Mouse (Mus musculus) G1E (cell line): Measurements from ENCODE around the gene Mxra7.

ENCODE experiments used
- CTCF ChIP-seq: IDR thresholded peaks from 2 replicates; pipeline ENCODE4 v1.5.1; 2012; ENCODE audit warnings: low read depth, low read length, inconsistent platforms, mixed read lengths
- GATA1 ChIP-seq: IDR thresholded peaks from 2 replicates; pipeline ENCODE4 v1.6.1; 2012; ENCODE audit warnings: borderline replicate concordance, low read length, inconsistent platforms, mixed read lengths
- GATA2 ChIP-seq: IDR thresholded peaks from 2 replicates; pipeline ENCODE4 v1.6.1; 2012; ENCODE audit warnings: low read depth, low read length, inconsistent platforms, borderline replicate concordance
- POLR2AphosphoS5 ChIP-seq: IDR thresholded peaks from 2 replicates; pipeline ENCODE4 v1.6.1; 2012; ENCODE audit warnings: low read depth, low read length, inconsistent platforms; ENCODE audit not compliant: insufficient replicate concordance
- TAL1 ChIP-seq: conservative IDR thresholded peaks from 2 replicates; pipeline ENCODE4 v1.6.1; 2012; ENCODE audit warnings: low read depth, low read length, inconsistent platforms, mixed read lengths

GRCm38 (mm10) chr11:116850833-116851477 is 23.1 kb upstream of the Mxra7 start:
- no peak for TF ChIP-seq GATA1
- no peak for TF ChIP-seq CTCF
- TF ChIP-seq GATA2 = no peak
- TF ChIP-seq POLR2AphosphoS5 = no peak
- no peak for TF ChIP-seq TAL1
